Mouse (Mus musculus) ovary, postnatal 10 days (tissue): ENCODE results near the gene Ooep.
"Not testable (repeated sequence)": the region's sequence is repeated elsewhere in the genome, so short reads cannot be mapped to it uniquely, and the experiment has no call there.

ENCODE experiments used
- DNase-seq: peaks from one replicate; pipeline ENCODE4 v3.0.0; 2022; ENCODE audit warnings: low spot score

Gene Ooep

DNA sequence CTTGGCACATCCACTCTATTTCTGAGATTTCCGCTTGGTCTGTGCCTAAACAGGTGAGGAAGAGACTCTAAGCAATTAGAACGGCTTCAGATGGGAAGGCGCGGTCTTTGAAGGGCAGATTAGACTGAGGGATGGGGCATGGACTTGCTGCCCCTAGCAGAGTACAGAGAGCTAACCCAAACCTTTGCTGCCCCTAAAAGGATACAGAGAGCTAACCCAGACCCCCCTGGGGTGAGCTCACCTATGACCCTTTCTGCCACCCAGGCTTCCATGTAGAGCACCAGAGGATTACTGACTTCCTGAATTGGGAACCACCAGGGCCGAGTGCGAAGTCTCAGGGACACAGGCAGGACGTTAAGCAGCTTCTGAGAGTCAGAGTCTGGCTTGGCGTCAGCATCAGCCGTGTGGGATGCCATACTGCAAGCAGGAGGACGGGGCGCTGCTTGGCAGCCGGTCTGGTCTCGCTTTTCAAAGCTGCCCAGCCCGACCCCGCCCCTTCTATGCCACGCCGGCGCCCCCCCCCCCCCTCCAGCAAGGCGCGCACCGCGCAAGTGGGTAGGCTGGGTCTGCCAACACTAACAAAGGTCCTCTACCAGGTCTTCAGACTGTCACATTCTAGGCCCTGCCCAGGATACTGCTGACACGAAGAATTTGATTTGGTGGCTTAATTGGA lies at the start of gene Ooep:
Gene Ooep, minus strand, starts transcription at position 613 of the 673 bp plus-strand sequence.
- no peak for DNase-seq

DNA sequence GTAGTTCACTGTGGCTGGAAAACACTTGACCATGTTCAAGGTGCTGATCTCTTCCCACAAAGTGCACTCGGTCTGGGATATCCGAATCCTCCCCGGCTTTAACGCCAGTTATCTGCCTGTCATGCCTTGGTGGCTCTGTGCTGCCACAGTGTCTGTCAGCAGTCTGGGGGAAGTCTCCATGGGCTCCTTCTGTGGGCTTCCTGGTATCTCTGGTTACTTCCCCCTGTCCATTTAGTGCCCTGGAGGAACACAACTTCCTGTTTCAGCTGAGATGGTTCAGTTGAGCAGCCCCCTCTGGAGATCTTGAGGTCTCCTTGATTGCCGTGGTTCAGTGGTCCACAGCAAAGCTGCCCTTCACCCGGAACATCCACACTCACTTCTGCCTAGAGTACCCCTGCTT lies 49.7 kb upstream of the Ooep start:
- DNase-seq = no peak

DNA sequence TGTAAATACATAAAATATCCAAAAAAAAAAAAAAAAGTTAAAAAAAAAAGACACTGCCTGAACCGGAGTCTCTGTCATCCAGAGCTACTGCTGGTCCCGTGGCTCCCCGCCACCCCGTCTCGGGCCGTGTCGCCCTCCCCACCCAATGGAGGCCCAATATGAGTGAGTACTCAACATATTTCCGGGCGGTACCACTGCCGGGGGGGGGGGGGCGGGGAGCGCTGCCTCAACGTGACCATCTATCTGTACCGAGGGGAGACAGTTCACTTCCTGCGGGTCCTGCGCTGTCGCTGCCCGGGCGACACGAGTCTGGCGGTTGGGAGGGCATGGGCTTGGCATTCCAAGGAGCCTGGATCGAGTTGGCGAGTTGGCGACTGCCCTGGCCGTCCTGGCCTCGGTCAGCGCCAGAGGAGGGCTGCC lies 48.8 kb upstream of the Ooep start:
- DNase-seq = no peak

DNA sequence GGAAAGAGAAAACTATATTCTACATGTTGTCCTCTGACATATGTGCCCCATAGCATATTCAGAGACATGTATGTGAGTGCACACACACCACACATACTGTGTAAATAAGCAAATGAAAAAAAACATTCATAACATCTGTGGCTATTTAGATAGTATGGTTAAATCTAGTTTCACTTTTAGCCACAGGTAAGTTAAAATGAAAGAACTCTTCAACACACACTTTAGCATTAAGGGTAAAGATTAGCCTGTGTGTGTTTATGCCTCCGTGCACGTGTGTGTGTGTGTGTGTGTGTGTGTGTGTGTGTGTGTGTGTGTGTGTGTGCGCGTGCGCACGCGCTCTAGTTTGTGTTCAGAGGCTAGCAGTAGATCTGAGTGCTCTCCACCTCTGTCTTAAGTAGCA lies 23.1 kb upstream of the Ooep start:
- no peak for DNase-seq

DNA sequence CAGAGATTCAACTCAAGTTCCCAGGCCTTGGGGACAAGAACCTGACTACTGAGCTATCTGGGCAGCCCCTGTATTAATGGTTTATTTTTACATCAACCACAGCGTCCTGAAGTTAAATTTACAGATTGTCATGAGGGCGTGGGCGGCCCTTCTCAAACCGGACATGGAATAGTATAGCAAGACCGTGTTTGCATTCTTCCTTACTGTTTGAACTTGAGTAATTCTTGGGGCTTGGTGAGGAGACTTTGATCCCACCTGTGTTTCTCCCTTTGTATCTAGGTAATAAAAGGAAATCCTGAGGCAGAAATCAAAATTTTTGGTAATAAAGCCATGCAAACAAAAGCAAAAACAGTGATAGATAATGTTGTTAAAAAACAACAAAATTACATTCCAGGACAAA lies 22.0 kb upstream of the Ooep start:
- DNase-seq = no peak

DNA sequence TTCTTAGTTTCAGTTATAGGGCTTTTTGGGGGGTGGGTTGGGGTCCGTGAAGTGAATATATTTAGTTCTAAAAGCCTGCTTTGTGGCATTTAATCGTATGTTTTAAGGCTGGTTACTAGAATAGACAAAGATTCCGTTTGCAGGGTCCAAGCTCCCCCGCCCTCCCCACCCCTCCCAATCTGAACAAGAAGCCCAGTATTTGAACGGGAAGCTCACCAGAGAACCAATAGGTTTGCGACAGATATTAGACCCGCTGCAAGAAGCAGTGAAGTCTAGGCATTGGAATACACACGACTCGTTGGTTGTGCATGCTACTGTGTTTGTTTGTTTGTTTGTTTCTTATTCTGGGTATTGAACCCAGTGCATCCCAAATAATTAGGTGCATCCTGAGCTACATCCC lies 18.0 kb upstream of the Ooep start:
- no peak for DNase-seq

DNA sequence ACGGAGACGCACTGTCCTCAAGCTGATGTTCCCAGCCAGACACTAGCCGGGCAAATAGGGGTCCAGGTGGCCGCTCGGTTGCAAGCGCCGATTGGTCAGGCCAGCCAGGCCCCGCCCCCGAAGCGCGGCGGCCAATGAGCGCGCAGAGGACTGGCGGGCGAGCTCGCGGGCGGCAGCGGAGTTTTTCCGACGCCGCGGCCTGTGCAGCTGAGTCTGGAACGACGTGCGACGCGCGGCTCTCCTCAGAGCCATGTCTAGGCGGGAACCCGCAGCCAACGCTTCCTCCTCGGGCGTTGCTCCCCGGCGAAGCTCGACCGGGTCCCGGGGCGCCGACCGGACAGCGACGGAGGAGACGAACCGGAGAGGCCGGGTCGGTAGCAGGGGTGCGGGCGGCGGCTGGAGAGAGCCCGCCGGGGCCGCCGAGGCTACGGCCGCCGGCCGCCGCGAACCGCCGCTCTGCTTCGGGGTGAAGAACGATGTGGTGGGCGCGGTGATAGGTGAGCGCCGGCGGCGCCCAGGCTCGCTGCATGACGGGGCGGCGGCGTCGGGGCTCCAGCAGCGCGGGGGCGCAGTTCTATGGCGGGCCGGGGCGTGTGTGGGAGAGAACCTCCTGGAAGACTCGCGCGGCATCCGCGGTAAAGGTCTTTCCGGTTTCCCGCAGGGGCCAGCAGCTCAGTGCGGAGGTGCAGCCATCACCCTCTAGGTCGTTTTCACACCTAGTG lies 17.3 kb upstream of the Ooep start, which contains the start of gene Ddx43:
Gene Ddx43, plus strand, starts transcription at position 148 of the 722 bp plus-strand sequence.
- peak; percentile 10 for DNase-seq

DNA sequence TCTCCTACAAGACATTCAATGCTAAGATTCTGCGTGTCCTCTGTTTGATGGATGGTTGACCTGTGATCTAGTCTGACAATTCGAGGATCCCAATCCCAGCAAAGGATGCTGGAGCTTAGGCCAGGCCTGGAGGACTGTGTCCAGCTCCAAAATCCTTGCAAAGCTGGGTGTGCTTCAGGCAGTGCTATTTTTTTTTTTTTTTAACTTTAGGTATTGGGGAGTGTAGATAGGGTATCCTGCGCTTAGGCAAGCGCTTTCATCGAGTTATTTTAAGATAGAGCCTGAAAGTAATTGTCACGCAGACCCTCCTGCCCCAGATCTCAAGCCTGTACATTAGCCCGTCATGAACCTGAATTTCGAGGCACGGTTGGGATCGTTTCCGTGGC lies 16.7 kb upstream of the Ooep start:
- DNase-seq = no peak

DNA sequence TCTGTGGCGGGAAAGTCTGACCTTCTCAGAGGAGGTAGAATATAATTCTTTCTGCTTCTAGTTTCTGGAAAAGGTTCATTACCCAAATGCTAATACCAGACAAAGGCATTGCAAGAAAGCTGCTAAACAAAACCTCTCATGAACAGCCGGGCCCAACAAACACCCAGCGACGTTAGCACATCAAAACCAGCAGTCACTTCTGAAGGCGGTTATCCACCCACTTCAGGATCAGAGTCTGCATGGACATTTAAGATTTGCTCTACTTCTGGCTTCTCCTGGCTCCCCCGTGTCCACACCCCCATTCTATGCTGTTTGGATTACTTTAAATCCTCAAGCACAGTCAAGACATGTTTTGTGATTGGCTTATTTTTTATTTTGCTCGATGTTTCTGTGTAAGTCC lies 16.1 kb upstream of the Ooep start:
- no peak for DNase-seq

DNA sequence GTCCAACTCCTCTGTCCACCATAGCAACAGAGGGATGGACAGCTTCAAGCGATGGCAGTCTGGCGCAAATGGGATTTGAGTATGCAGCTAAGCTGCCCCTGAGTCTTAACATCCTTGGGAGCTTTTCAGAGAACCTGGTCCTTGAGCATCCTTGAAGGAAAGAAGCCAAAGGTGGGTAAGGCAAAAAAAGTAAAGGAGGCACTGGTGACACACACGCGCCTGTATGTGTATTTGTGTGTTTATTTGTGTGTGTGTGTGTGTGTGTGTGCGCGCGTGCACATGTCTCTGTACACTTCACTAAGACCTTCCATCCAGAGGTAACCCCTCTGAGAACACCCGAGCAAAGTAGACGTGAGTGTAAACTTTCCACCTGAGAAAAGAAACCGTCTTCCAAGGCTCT lies 15.2 kb upstream of the Ooep start:
- DNase-seq = no peak

DNA sequence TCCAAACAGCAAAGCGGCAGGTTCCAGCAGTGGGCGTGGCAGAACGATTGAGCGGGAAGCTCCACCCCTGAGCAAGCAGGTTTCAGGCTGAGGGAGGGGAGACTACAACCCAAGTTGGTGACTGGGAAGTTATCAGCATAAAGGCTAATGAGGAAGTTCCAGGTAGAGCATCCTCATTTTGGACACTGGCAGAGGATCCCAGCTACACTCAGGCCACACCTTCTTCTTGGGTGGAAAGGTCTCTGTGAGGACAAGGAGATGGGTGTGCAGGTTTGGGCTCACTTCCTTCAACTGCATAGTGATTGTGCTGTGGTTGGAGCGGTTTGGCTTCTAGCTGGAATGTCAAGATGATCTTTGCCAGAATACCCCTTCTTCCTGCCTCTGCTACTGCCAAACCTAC lies 11.5 kb upstream of the Ooep start:
- DNase-seq = no peak

DNA sequence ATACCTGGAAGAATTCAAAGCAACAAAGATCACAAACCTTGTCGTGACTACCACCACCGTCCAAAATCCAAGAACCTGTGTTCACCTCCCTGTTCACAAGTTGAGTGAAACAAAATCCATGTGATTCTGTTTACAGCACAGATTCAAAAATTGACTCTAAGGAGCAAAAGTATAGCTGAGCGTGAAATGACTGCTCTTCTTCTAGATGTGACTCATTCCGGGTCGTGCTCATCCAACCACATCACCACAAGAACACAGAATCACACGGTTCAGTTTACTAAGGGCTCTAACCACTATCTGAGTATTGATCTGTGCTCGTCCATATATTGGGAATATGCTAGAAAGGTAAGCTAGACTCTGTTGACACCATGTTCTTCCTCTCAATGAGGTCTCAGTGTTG lies 8.4 kb upstream of the Ooep start:
- DNase-seq = no peak

DNA sequence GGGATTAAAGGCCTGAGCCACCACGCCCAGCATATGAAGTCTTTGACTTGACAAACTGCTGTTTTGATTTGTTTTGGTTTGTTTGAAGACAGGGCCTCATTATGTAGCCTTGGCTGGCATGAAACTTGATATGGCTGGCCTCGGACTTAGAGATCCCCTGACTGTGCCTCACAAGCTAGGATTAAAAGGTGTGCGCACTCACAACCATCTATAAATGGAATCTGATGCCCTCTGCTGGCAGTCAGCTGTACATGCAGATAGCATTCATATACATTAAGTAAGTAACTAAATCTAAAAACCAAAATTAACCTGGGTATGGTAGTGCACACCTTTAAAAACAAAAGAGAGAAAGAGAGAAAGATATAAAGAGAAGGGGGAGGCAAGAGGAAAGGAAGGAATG lies 7.4 kb upstream of the Ooep start:
- DNase-seq = no peak

DNA sequence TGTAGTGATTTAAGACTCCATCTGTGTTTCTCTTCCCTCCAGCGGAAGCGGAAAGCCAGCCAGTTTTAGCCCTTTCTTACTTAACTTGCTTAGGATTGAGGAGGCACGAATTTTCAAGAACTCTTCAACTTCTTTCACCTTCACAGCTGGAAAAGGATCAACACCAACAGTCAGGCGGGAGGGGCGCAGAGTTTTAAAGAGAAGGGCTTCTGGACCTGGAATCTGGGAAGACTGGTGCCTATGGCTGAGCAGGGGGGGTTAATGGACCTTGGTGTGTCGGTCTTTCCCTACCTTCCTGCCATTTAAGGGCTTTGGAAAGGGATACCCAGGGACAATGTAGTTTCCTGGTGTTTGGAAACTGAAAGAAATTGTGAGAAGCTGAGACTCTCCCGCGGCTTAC lies 979 bp downstream of the Ooep start:
- DNase-seq = no peak

DNA sequence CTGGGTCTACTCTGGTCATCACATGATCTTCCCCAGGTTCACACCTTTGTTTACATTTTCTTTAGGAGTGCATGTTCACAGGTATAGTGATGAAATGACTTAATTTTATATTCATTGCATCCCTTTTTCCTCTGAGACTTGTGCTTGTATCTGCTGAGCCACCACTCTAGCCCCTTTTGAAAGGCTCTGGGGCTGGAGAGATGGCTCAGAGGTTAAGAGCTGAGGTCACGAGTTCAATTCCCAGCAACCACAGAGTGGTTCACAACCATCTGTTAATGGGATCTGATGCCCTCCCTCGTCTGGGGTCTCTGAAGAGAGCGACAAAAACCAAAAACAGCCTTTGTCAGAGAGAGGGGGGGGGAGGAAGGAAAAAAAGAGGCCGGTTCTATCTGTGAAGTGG lies 3.0 kb downstream of the Ooep start:
- DNase-seq = no peak

DNA sequence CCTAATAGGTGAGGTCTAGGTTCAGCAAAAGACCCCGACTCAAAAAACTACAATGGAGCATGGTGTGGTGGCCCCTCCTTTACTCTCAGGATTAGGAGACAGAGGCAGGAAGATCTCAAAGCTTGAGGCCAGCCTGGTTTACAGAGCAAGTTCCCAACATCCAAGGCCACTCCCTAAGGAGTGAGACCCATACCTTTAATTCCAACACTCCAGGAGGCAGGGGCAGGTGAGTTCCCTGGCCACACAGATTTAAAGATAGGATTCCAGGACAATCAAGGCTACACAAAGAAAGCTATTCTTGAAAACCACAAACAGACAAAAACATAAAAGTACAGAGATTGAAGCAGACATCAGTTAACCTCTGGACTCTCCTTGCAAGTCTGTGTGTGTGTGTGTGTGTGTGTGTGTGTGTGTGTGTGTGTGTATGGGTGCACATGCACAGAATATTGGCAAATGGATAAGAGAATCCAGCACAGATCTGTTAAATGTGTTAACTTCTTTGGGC lies 3.6 kb downstream of the Ooep start:
- DNase-seq = no peak

DNA sequence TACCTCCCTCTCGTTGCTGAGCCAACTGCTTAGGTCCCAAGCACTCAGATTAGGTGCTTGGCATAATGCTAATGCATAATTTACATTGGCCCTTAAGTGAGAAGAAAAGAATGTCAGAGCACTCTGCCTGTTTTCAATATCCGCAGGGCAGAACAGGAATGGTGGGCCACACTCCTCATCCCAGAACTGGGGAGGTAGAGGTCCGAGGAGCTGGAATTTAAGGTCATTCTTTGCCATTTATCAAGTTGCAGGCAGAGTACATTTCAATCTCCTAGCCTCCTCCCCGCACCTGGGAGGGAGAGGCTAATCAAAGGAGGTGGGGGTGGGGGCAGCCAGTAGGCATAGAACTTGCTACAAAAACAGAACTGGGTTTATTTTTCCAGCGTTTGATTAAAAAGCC lies 4.1 kb downstream of the Ooep start:
- no peak for DNase-seq

DNA sequence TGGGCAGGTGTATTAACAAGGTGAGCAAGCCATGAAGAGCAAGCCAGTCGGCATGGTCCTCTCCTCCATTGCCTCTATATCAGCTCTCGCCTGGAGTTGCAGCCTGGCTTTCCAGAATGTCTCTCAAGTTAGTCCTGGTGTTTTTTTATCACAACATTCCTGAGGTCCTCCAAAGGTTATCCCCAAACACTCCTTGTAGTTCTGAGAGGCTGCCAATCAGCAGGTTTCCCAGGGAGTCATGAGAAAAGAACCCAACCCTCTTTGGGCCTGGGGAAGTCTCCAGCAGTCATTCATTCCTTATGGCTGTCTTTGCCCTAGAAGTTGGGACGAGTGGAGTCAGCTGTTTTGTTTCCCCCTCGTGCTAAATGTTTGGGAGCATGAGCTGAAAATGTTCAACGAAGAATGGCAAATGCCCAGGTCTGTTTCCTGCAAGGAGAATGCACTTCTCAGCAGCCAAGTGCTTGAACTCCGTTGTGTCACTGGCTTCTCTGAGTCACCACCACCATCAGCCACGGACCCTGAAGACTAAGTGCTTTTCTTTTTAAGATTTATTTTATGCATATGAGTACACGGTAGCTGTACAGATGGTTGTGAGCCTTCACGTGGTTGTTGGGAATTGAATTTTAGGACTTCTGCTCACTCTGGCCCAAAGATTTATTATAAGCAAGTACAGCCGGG lies 5.6 kb downstream of the Ooep start:
- DNase-seq = no peak

DNA sequence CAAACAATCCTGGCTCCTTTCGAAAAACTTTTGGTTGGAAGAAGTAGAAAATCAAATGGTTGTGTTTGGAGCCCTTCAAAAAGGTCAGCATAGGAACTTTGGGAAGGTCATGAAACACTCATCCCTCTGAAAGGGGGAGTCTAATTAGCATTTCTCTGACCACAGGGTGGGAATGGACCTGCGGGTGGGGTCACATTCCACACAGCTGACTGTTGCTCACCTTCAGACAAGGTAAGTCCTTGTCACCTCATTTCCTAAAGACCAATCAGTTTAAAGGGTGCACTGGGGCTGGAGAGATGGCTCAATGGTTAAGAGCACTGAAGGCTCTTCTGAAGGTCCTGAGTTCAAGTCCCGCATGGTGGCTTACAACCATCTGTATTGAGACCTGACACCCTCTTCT lies 7.1 kb downstream of the Ooep start:
- DNase-seq = no peak

DNA sequence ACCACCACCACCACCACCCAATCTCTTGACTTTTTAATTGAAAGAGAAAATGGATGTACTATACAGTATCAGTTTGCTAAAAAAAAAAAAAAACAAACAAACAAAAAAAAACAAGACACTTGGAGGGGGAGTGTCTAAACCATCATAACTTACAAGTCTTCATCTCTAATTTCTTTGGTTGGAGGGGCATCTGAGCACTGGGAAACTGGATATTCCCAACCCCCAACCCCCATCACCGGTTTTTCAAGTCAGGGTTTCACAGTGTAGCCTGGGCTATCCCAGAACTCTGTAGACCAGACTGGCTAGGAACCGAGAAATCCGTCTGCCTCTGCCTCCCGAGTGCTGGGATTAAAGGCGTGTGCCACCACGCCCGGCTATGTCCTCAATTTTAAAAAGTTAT lies 8.7 kb downstream of the Ooep start:
- no peak for DNase-seq

DNA sequence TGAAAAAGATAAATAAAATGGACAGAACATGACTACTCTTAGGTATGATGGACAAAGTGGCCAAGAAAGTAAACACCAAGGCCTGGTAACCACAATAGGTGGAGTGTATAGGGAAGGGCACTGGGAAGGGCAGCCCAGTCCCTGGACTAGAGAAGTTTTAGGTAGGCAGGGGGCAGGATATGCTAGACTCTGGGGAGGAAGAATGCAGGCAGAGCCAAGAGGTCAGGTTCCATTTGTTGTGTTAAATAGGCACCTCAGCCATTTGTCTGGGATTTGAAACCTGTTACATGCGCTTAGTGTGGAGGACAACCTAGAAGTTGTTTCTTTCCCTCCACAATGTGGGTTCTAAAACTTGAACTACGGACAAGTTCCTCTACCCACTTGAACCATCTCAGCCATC lies 9.2 kb downstream of the Ooep start:
- no peak for DNase-seq

DNA sequence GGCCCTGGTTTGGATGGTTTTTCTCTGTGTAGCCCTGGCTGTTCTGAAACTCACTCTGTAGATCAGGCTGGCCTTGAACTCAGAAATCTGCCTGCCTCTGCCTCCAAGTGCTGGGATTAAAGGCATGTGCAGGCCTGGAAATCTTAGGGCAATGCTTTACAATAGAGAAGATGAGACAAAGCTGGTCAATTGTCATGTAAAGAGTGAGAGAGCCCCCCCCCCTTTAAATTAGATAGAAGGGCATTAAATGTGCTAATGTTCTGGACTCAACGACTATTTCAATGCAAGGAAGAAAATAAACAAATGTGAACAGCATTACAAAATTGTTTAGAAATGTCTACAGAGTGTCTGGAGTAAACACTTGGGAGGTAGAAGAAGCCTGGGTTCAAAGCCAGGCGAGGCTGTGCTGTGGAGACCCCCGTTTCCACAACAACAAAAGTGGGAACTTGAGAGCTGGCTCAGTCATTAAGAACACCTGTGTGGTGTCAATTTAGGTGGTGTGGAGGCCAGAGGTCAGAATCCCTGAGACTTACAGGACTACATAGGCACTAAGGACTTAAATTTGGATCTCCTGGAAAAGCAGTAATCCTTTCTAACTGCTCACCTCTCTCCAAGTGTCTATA lies 9.7 kb downstream of the Ooep start:
- no peak for DNase-seq

DNA sequence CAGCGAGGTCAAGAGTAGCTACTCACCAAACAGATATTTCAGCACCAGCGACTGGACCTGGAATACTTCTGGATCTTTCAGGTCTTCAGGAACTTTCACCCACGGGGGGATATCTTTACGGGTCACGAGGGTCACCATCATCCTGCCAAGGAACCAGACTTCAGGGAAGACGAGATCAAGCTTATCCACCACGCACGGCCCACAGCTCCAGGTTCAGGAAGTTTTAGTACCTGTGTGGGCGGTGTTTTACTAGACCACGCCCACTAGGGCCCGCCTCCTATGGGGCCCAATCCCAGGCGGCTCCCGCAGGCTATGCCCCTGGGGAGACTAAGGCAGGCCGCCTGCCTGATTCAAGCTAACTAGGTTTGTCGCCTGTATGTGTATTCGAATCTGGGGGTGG lies 10.6 kb downstream of the Ooep start, which contains the start of gene Dppa5a:
Gene Dppa5a, minus strand, starts transcription at position 219 of the 400 bp plus-strand sequence.
- not testable (repeated sequence) for DNase-seq
